Mouse (Mus musculus): ENCODE results near the gene Ttc28. TPM values are rescaled to one million over a fixed set of nuclear protein-coding genes. Genes with fewer than 3 reads are reported as not detected.

Gene Ttc28
- total and polyA plus RNA-seq, 3 experiments: 1.1 to 1.8 TPM; not detected in 1

DNA sequence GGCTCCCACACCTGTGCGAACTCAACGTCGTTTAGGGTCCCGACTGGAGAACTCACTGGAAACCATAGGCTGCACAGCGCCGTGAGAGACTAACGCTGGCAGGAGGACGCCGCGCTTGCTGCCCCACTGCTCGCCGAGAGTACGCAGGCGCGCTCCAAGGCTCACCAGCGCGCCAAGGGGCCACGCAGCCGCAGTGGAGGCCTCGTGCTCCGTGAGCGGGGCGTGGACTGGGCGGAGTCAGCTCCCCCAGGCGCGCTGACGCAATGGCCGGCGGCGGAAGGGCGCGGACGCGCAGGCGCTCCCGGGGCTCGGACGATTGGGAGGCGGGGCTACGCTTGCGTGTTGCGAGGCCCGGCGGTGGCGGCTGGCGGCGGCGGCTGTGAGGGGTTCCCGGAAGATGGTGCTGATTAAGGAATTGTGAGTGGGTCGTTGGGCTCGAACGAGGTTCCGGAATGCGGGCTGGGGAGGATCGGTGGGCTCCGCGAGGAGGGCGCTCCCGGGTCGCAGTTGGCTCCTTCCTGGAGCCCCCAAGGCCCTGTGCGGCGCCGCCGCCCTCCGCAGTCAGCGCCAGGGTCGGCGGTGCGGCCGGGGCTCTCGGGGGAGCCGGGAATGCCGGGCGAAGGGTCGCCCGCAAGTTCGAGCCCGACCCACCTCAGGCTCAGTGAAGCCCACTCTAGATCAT is 451.0 kb downstream of the Ttc28 start, which contains the start of gene Pitpnb (continued):
- no peak for TF ChIP-seq ZKSCAN1 (IDR thresholded peaks at IDR 0.05; ENCODE audit: low read depth, low read length)
- no peak; the same call in 1 of the 2 replicates for TF ChIP-seq KAT2A (conservative IDR thresholded peaks at IDR 0.05; ENCODE audit: low read depth, low read length)
- TF ChIP-seq MEF2A (IDR thresholded peaks at IDR 0.05; ENCODE audit: extremely low read depth, insufficient replicate concordance, low read depth, low read length, poor library complexity, severe bottlenecking): no peak
- TF ChIP-seq SIN3A (IDR thresholded peaks at IDR 0.05; ENCODE audit: low read length): 0 out of 2 replicates have a peak, but pooled peaks have one; percentile 80
- TF ChIP-seq MAFK (IDR thresholded peaks at IDR 0.05; ENCODE audit: borderline replicate concordance, low read depth, low read length): no peak
- no peak for TF ChIP-seq USF1 (IDR thresholded peaks at IDR 0.05; ENCODE audit: low read depth, low read length)

DNA sequence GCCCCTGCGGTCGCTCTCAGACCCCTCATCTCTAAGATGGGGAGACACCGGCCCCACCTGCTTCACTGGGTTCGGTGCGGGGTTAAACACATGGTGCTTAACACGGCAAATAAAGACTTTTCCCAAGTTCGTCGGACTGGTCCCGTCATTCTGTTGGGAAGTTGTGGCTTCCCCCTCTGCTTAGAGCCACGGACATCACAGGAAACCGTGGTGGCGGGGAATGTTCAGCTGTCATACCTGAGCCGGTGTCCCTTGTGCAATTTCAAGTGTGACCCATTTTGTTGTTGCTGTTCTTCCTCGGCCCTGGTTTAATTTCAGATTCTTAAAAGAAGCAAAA is 451.5 kb downstream of the Ttc28 start:
- H3K79me2 ChIP-seq (ENCODE audit: control insufficient read depth, insufficient read depth, low read length, poor library complexity): peaks cover 53% of the 10 kb centered on the region
- peaks cover 12 to 27% of the 10 kb centered on the region in 2 experiments; a peak in 3 of 4 replicates for H3K4me1 ChIP-seq (ENCODE audit: control insufficient read depth in 1 of 2, insufficient read depth in 2 of 2, low read length in 2 of 2)
- no peaks in the 10 kb centered on the region for H3K9me3 ChIP-seq (replicated peaks; ENCODE audit: insufficient read depth, low read length)
- peaks cover 6 to 29% of the 10 kb centered on the region in 2 experiments for H3K36me3 ChIP-seq (ENCODE audit: control insufficient read depth in 1 of 2, insufficient read depth in 2 of 2, low read length in 2 of 2)
- no peaks in the 10 kb centered on the region for H3K27me3 ChIP-seq (ENCODE audit: control insufficient read depth in 1 of 2, insufficient read depth in 2 of 2, low read length in 2 of 2)
- TF ChIP-seq MYC (IDR thresholded peaks at IDR 0.05; ENCODE audit: low read depth, low read length) (no peak), UBTF (IDR thresholded peaks at IDR 0.05; ENCODE audit: borderline replicate concordance, insufficient read depth, low read depth, low read length) (no peak), ELF1 (IDR thresholded peaks at IDR 0.05; ENCODE audit: low read depth, low read length) (no peak), BHLHE40 (IDR thresholded peaks at IDR 0.05; ENCODE audit: borderline replicate concordance, low read depth, low read length) (no peak), ETS1 (IDR thresholded peaks at IDR 0.05; ENCODE audit: low read depth, low read length) (no peak), JUND (IDR thresholded peaks at IDR 0.05; ENCODE audit: low read depth, low read length) (no peak), TAL1 (IDR thresholded peaks at IDR 0.05; ENCODE audit: low read length) (no peak), MXI1 (IDR thresholded peaks at IDR 0.05; ENCODE audit: low read depth, low read length) (peak; percentile 59; the same call in 1 of the 2 replicates), KAT2A (conservative IDR thresholded peaks at IDR 0.05; ENCODE audit: low read depth, low read length) (no peak), CHD1 (IDR thresholded peaks at IDR 0.05; ENCODE audit: low read depth, low read length) (0 out of 2 replicates have a peak, but pooled peaks have one; percentile 64)
- peak overlapping the region; percentile 52 for H3K27ac ChIP-seq (ENCODE audit: control insufficient read depth, low read depth, low read length)
- H3K9ac ChIP-seq (ENCODE audit: control insufficient read depth, low read depth, low read length, poor library complexity, severe bottlenecking): peak overlapping the region; percentile 96
- DNase-seq (ENCODE audit: low read depth, low spot score): peak; percentile 46
- peak overlapping the region; percentile 68 to 90 for H3K4me3 ChIP-seq (ENCODE audit: control insufficient read depth in 1 of 2, insufficient read depth in 1 of 2, low read depth in 2 of 2, low read length in 2 of 2)

Measured in MEL (cell line).